ENCODE assay signal across 14 mouse cellular contexts in the genomic region with DNA sequence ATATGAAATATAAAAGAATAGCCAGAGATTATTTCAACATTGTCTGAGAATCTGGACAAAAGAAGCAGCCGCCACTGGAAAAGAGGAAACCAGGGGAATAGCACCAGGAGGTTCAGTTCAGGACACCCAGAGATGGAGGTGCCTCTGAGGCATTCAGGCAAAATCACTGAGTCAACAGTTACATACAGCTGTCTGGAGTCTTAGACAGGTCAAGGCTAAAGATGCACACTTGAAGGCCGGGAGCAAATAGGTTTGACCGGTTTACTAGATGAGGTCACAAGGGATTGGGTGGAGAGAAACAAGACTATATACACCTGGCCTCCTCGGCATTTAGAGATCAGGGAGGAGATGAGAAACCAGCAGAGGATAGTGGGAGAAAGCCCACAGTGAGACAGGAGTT.
"Had no signal": no experiment of that assay in that cellular context is flagged by ENCODE, and none has a peak within 500 bp of the region (broad histone marks: within the 10 kb centered on the region; RNA-seq: fewer than 3 reads in every experiment).

No protein-coding gene starts in this region.

- H3K4me3 ChIP-seq: left cerebral cortex, adult 2 months; limb, embryonic 10.5 days; liver, embryonic 15.5 days; lung, embryonic 15.5 days; megakaryocyte, embryonic 14.5 days; midbrain, embryonic 15.5 days; neural tube, embryonic 13.5 days had no signal

- H3K9me3 ChIP-seq: limb, embryonic 10.5 days; liver, embryonic 15.5 days; lung, embryonic 15.5 days; midbrain, embryonic 15.5 days; neural tube, embryonic 13.5 days had no signal

- ATAC-seq: midbrain, embryonic 15.5 days had no signal

- H3K4me1 ChIP-seq: liver, embryonic 15.5 days; midbrain, embryonic 15.5 days had no signal

- H3K27ac ChIP-seq: left cerebral cortex, adult 2 months; limb, embryonic 10.5 days; liver, embryonic 15.5 days; lung, embryonic 15.5 days; macrophage; midbrain, embryonic 15.5 days; neural tube, embryonic 13.5 days had no signal

- H3K36me3 ChIP-seq: limb, embryonic 10.5 days; liver, embryonic 15.5 days; lung, embryonic 15.5 days; midbrain, embryonic 15.5 days; neural tube, embryonic 13.5 days had no signal

- H3K27me3 ChIP-seq: liver, embryonic 15.5 days; lung, embryonic 15.5 days; midbrain, embryonic 15.5 days; neural tube, embryonic 13.5 days had no signal

- DNase-seq: kidney, postnatal 25 days; lung, postnatal 14 days; right cerebral cortex, postnatal 14 days; thymus, postnatal 4 days had no signal

- H3K9ac ChIP-seq: liver, embryonic 15.5 days; lung, embryonic 15.5 days; midbrain, embryonic 15.5 days; neural tube, embryonic 13.5 days had no signal

- H3K4me2 ChIP-seq: liver, embryonic 11.5 days; liver, embryonic 15.5 days; lung, embryonic 15.5 days; midbrain, embryonic 11.5 days; midbrain, embryonic 15.5 days; neural tube, embryonic 13.5 days had no signal
